Mouse (Mus musculus) liver, adult 2 months (tissue): ENCODE results near the gene Sufu.

ENCODE experiments used
- CTCF ChIP-seq: fragments of 200-500 bp; IDR thresholded peaks from 2 replicates; pipeline ENCODE4 v1.5.1; 2011; ENCODE audit warnings: low read depth, low read length, control low read depth
- POLR2A ChIP-seq: fragments of 200-500 bp; IDR thresholded peaks from 2 replicates; pipeline ENCODE4 v1.6.1; 2011; ENCODE audit warnings: low read length, control low read depth; ENCODE audit not compliant: insufficient read depth; ENCODE audit errors: extremely low read depth

DNA sequence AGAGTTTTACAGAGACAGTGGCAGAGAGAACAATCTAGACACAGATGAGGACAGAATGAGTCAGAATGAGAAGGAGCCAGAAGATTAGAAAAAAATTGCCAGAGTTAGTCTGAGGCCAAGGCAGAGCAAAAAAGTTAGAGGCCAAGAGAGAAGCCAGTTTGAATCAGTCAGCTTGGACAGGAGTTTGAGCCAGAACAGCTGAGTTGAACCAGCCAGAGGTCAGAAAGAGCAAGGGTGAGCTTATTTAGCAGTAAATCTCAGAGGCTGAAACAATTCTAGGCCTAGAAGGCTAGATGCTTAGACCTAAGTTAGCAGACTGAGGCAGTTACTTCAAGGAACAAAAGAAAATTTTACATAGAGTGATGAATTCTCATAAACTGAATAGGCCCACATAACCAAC lies 32.6 kb downstream of the Sufu start:
- TF ChIP-seq POLR2A (no peak), CTCF (no peak)
